Mouse (Mus musculus) Patski (cell line): ENCODE measurements around the gene Gpr87. TPM values are rescaled to one million over a fixed set of nuclear protein-coding genes. Genes with fewer than 3 reads are reported as not detected.

Source experiments
- ATAC-seq: fragments of 100-300 bp; one replicate; pipeline ENCODE4 v1.8.0; 2021
- CTCF ChIA-PET: fragments of 350-600 bp; sonication (Branson Sonifier 250); formaldehyde crosslinking; loops from one replicate; lab custom pipeline; 2022; ENCODE audit warnings: inconsistent platforms; lab: Charles Lee
- POLR2A ChIA-PET: fragments of 350-600 bp; sonication (Branson Sonifier 250); formaldehyde crosslinking; loops from one replicate; lab custom pipeline; 2022; ENCODE audit warnings: antibody characterized with exemption, inconsistent platforms; lab: Charles Lee
- DNase-seq: peaks from one replicate; pipeline ENCODE4 v3.0.0-alpha.2; 2011; ENCODE audit warnings: low read depth, low spot score
- H3K27me3 ChIP-seq: fragments of 371-371 bp; one replicate; pipeline ENCODE4 v1.5.1; 2021
- CTCF ChIP-seq: fragments of 100-300 bp; IDR thresholded peaks from one replicate; pipeline ENCODE4 v1.5.1; 2021
- in situ Hi-C: fragments of 300-500 bp; cut with MboI; formaldehyde crosslinking; loops from 3 replicates; pipeline ENCODE4 v1.11.1; 2018; ENCODE audit warnings: low pct_unique_long_range_greater_than_20kb, mixed read lengths
- polyA plus RNA-seq: library from polyadenylated mRNA; unstranded; gene quantifications from one replicate; pipeline ENCODE4 v1.2.3, GENCODE M21; 2021

Gene Gpr87
- polyA plus RNA-seq, 1 experiment from 2014 or later: not detected

DNA sequence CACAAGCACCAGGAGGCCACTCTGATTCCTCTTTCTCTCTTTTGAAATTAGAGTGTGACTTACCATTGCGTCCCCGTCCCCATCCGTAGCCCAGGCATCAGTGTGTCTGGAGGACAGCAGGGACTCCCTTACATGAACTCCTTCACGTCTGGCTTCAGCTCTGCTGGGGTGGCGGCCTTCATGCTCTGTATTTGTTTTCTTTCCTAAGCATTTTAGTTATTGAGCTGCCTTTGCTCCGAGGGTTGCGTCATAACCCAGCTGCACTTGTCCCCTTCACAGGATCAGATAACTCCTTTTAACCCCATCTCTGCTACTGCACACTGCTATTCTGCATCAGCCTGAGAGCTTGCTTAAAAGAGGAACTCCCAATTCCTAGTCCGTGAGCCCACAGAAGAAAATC is 64.5 kb downstream of the Gpr87 start:
- no peak for TF ChIP-seq CTCF
- ChIA-PET POLR2A (no interaction called here), CTCF (interaction anchor here (0.9 to 3.0 kb wide), 5 partner anchors 10 to 24 kb away, joined by 3 to 13 read pairs (median 3); partner anchors contain the start of gene P2ry14)
- no peaks in the 10 kb centered on the region for H3K27me3 ChIP-seq
- in situ Hi-C loops: no loop called here
- ATAC-seq (no peak), DNase-seq (no peak)

DNA sequence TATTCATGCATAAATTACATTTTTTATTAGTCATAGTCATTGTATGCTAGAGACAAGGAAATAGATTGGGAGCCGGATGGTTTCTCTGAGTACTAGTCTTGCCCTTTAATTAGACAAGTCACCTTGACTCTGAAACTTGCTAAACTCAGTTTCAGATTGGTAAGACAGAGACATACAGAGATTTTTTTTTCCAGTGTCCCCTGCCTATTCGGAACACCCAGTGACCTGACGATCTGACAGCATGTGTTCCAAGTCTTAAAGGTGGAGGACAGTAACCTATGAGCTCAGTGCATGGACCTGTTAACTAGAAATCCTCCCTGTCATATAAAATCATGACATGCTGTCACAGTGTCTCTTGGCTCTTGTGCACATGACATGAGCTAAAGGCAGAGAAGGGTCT is 65.4 kb downstream of the Gpr87 start:
- in situ Hi-C loops: no loop called here
- no peak for TF ChIP-seq CTCF
- DNase-seq (no peak), ATAC-seq (no peak)
- CTCF ChIA-PET: interaction anchor here (0.9 to 3.0 kb wide), 6 partner anchors 9 to 25 kb away, joined by 3 to 13 read pairs (median 4); partner anchors contain the start of gene P2ry14
- POLR2A ChIA-PET: no interaction called here
- H3K27me3 ChIP-seq: no peaks in the 10 kb centered on the region

Other genes starting within 250 kb of the Gpr87 start
- 7.6 TPM for gene Med12l, start 189.3 kb downstream of the Gpr87 start, polyA plus RNA-seq
- gene Gpr171, start 93.3 kb downstream of the Gpr87 start, polyA plus RNA-seq: not detected
- 0.33 TPM for gene P2ry14, start 41.5 kb downstream of the Gpr87 start, polyA plus RNA-seq
- gene P2ry13, start 15.8 kb upstream of the Gpr87 start, polyA plus RNA-seq: not detected
- gene P2ry12, start 67.8 kb upstream of the Gpr87 start, polyA plus RNA-seq: not detected
- 2.6 TPM for gene Igsf10, start 149.3 kb upstream of the Gpr87 start, polyA plus RNA-seq